Mouse (Mus musculus) CD4-positive naive resting alpha-beta T cell, adult 76 days (primary cell): ENCODE measurements around the gene Igf2r. TPM values are rescaled to one million over a fixed set of nuclear protein-coding genes. Genes with fewer than 3 reads are reported as not detected.

ENCODE experiments used
- total RNA-seq: library from RNA; stranded (reverse); gene quantifications from one replicate; pipeline ENCODE4 v1.2.4, GENCODE M21; 2023

The Igf2r gene
- total RNA-seq, result 37.3 TPM

GRCm38 (mm10) chr17:12769380-12769921 lies at the start of gene Igf2r:
Gene Igf2r, minus strand, starts transcription at chr17:12769664.

DNA sequence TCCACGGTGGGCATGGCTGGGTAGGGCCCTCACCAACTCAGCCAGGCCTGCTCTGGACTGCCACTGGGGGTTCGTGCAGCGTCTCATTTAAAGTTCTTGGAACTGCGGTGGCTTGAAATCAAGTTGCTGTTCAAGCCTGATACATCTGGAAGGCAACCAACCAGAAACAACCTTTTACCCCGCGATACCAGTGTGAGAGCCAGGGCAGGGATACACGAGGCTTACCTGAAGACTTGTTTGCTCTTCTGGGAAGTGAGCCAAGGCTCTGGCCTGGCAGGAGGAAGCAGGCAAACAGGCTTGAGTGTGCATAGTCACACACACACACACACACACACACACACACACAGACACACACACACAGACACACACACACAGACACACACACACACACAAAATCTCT lies 93.8 kb downstream of the Igf2r start, which contains the start of gene Slc22a1:
Slc22a1 (minus strand) TSS at position 184 of the 400 bp plus-strand sequence.

Other genes starting within 250 kb of the Igf2r start
- not detected for gene Slc22a2, start 185.5 kb downstream of the Igf2r start, total RNA-seq
- gene Slc22a1, start 93.8 kb downstream of the Igf2r start, total RNA-seq, result not detected
- not detected for gene Mas1, start 98.5 kb upstream of the Igf2r start, total RNA-seq
- not detected for gene Mrgprh, start 106.4 kb upstream of the Igf2r start, total RNA-seq
- 2.2 TPM for gene Pnldc1, start 140.6 kb upstream of the Igf2r start, total RNA-seq
- 185 TPM for gene Tcp1, start 146.0 kb upstream of the Igf2r start, total RNA-seq
- 36.7 TPM for gene Mrpl18, start 146.7 kb upstream of the Igf2r start, total RNA-seq
- gene Acat3, start 170.9 kb upstream of the Igf2r start, total RNA-seq, result not detected
- gene Acat2, start 191.1 kb upstream of the Igf2r start, total RNA-seq, result 18.7 TPM
- 120 TPM for gene Wtap, start 224.5 kb upstream of the Igf2r start, total RNA-seq
- gene Sod2, start 237.2 kb upstream of the Igf2r start, total RNA-seq, result 58.1 TPM